Mouse (Mus musculus) ES-E14 (cell line): Measurements from ENCODE around the gene Insm1.

Experiments
- CHD2 ChIP-seq: IDR thresholded peaks from 2 replicates; pipeline ENCODE4 v1.6.1; 2014; ENCODE audit warnings: mild to moderate bottlenecking, low read depth, low read length, inconsistent platforms
- ZC3H11A ChIP-seq: IDR thresholded peaks from 2 replicates; pipeline ENCODE4 v1.6.1; 2012; ENCODE audit warnings: low read depth, mild to moderate bottlenecking, inconsistent platforms, low read length, borderline replicate concordance

- TF ChIP-seq ZC3H11A (no peak), CHD2 (no peak)
These were observed 5.9 kb downstream of the Insm1 start for GRCm38 (mm10) chr2:146227646-146228045.
